Mouse (Mus musculus) MEL (cell line): Measurements from ENCODE around the gene Bptf.

ENCODE experiments used
- CTCF ChIP-seq, 3 experiments: IDR thresholded peaks in 2 of 3; conservative IDR thresholded peaks in 1 of 3; 2 replicates each; pipeline ENCODE4 v1.5.1; 2011 to 2012; ENCODE audit warnings: low read length in 3 of 3, low read depth in 2 of 3, mild to moderate bottlenecking in 2 of 3, improper control_type of control experiment in 1 of 3, inconsistent platforms in 1 of 3, mixed read lengths in 1 of 3, moderate library complexity in 1 of 3; ENCODE audit not compliant: control insufficient read depth in 1 of 3, insufficient read depth in 1 of 3, poor library complexity in 1 of 3, severe bottlenecking in 1 of 3
- ETS1 ChIP-seq: IDR thresholded peaks from 2 replicates; pipeline ENCODE4 v1.6.1; 2012; ENCODE audit warnings: low read depth, mild to moderate bottlenecking, inconsistent platforms, low read length, improper control_type of control experiment, moderate library complexity
- GABPA ChIP-seq: IDR thresholded peaks from 2 replicates; pipeline ENCODE4 v1.6.1; 2012; ENCODE audit warnings: low read depth, mild to moderate bottlenecking, inconsistent platforms, low read length, improper control_type of control experiment, moderate library complexity
- MAZ ChIP-seq: IDR thresholded peaks from 2 replicates; pipeline ENCODE4 v1.6.1; 2012; ENCODE audit warnings: low read depth, mild to moderate bottlenecking, inconsistent platforms, low read length, improper control_type of control experiment
- MXI1 ChIP-seq: IDR thresholded peaks from 2 replicates; pipeline ENCODE4 v1.6.1; 2011; ENCODE audit warnings: mild to moderate bottlenecking, low read depth, low read length, improper control_type of control experiment
- MYC ChIP-seq: IDR thresholded peaks from 2 replicates; pipeline ENCODE4 v1.6.1; 2011; ENCODE audit warnings: low read depth, mild to moderate bottlenecking, low read length, improper control_type of control experiment, moderate library complexity
- NELFE ChIP-seq: IDR thresholded peaks from 2 replicates; pipeline ENCODE4 v1.6.1; 2011; ENCODE audit warnings: low read depth, low read length, improper control_type of control experiment
- POLR2A ChIP-seq, 2 experiments: IDR thresholded peaks; 2 replicates each; pipeline ENCODE4 v1.6.1; 2011 to 2012; ENCODE audit warnings: low read length in 2 of 2, mild to moderate bottlenecking in 2 of 2, control low read depth in 1 of 2, improper control_type of control experiment in 1 of 2, low read depth in 1 of 2, moderate library complexity in 1 of 2; ENCODE audit not compliant: control insufficient read depth in 1 of 2, insufficient read depth in 1 of 2, poor library complexity in 1 of 2
- RCOR1 ChIP-seq: IDR thresholded peaks from 2 replicates; pipeline ENCODE4 v1.6.1; 2012; ENCODE audit warnings: low read depth, mild to moderate bottlenecking, inconsistent platforms, low read length, improper control_type of control experiment

GRCm38 (mm10) chr11:106998651-106999150 is 133.2 kb downstream of the Bptf start:
- no peak for TF ChIP-seq NELFE
- no peak for TF ChIP-seq RCOR1
- no peak for TF ChIP-seq MAZ
- TF ChIP-seq CTCF (IDR thresholded peaks at IDR 0.05 in 2 of 3, conservative IDR thresholded peaks at IDR 0.05 in 1 of 3; ENCODE audit: control insufficient read depth in 1 of 3, insufficient read depth in 1 of 3, low read depth in 2 of 3, low read length in 3 of 3, poor library complexity in 1 of 3, severe bottlenecking in 1 of 3), result no peak
- TF ChIP-seq MXI1, result 0 out of 2 replicates have a peak, but pooled peaks have one; percentile 10
- TF ChIP-seq GABPA, result no peak
- no peak for TF ChIP-seq POLR2A (IDR thresholded peaks at IDR 0.05; ENCODE audit: control insufficient read depth in 1 of 2, insufficient read depth in 1 of 2, low read depth in 1 of 2, low read length in 2 of 2, poor library complexity in 1 of 2)
- peak; percentile 45; the same call in 1 of the 2 replicates for TF ChIP-seq MYC
- peak; percentile 34; the same call in 1 of the 2 replicates for TF ChIP-seq ETS1
